Mouse (Mus musculus) embryonic facial prominence, embryonic 11.5 days (tissue): Measurements from ENCODE around the gene Hcar2. TPM values are rescaled to one million over a fixed set of nuclear protein-coding genes. Genes with fewer than 3 reads are reported as not detected.

Source experiments
- ATAC-seq: fragments of 200-750 bp; cut with Nextera tagmentation; replicated peaks from 2 replicates; pipeline ENCODE4 v1.8.0; 2017; ENCODE audit warnings: low read depth; ENCODE audit not compliant: insufficient number of reproducible peaks, low FRiP score, low TSS enrichment
- DNase-seq: peaks from one replicate; pipeline ENCODE4 v3.0.0-alpha.2; 2015; ENCODE audit warnings: low spot score
- H3K27ac ChIP-seq: fragments of 300-500 bp; sonication (generic); replicated peaks from 2 replicates; pipeline ENCODE4 v1.5.1; 2014; ENCODE audit warnings: mild to moderate bottlenecking, low read depth, low read length, control low read depth
- H3K27me3 ChIP-seq: fragments of 300-500 bp; sonication (generic); 2 replicates; pipeline ENCODE4 v1.6.1; 2014; ENCODE audit warnings: mild to moderate bottlenecking, low read length, moderate library complexity, mixed read lengths; ENCODE audit not compliant: control insufficient read depth, insufficient read depth
- H3K36me3 ChIP-seq: fragments of 300-500 bp; sonication (generic); replicated peaks from 2 replicates; pipeline ENCODE4 v1.6.1; 2014; ENCODE audit warnings: low read depth, mild to moderate bottlenecking, low read length, moderate library complexity, mixed read lengths; ENCODE audit not compliant: control insufficient read depth, insufficient read depth
- H3K4me1 ChIP-seq: fragments of 300-500 bp; sonication (generic); 2 replicates; pipeline ENCODE4 v1.6.1; 2014; ENCODE audit warnings: low read length, mixed read lengths; ENCODE audit not compliant: control insufficient read depth, insufficient read depth
- H3K4me2 ChIP-seq: fragments of 300-500 bp; sonication (generic); 2 replicates; pipeline ENCODE4 v1.6.1; 2014; ENCODE audit warnings: low read depth, mild to moderate bottlenecking, control low read depth, low read length, moderate library complexity
- H3K4me3 ChIP-seq: fragments of 300-500 bp; sonication (generic); 2 replicates; pipeline ENCODE4 v1.5.1; 2014; ENCODE audit warnings: low read depth, low read length, control low read depth
- H3K9ac ChIP-seq: fragments of 300-500 bp; sonication (generic); replicated peaks from 2 replicates; pipeline ENCODE4 v1.6.1; 2014; ENCODE audit warnings: mild to moderate bottlenecking, control low read depth, low read length
- H3K9me3 ChIP-seq: fragments of 300-500 bp; sonication (generic); replicated peaks from 2 replicates; pipeline ENCODE4 v1.6.1; 2016; ENCODE audit warnings: mild to moderate bottlenecking, low read length, inconsistent platforms, mixed read lengths; ENCODE audit not compliant: control insufficient read depth
- WGBS: fragments of 180-500 bp; shearing (Covaris S2); extraction: QIAGEN DNeasy Blood & Tissue Kit; methylation state at CpG from one replicate; pipeline ENCODE4 v1.1.7; 2014; 5-methylcytosine and 5-hydroxymethylcytosine counted together
- polyA plus RNA-seq: library from polyadenylated mRNA; unstranded; fragments of >200 nt; fragmentation: Nextera tagmentation; extraction: Ambion mirVana; gene quantifications from 2 replicates; pipeline ENCODE4 v1.2.1, GENCODE M21; 2014

The Hcar2 gene
- 0.14 TPM in 1 of 2 replicates, not detected in the other for polyA plus RNA-seq

DNA sequence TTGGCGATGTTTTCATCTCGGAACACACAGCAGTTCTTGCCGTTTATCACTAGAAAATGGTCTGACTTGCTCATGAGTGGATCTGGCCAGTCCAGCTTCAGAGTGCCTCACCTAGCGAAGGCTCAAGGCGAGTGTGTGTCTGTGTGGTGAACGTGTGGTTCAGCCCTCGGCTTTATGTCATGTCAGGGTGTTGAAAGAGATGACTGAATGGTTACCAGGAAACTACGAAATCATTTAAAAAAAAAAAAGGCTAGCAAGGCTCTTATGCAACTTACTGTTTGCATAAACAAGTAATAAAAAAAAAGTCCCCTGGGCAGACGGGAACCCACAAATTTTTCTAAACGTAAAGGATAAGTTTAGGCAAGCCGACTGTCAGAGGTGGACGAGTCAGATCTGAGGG lies at the start of gene Hcar2:
Gene Hcar2 (minus strand): TSS at position 135 of the 400 bp plus-strand sequence.
- Histone ChIP-seq H3K4me1 (no peaks in the 10 kb centered on the region), H3K4me3 (no peak within 1 kb of the TSS), H3K9ac (no peak within 1 kb of the TSS), H3K9me3 (no peaks in the 10 kb centered on the region), H3K27me3 (no peaks in the 10 kb centered on the region), H3K4me2 (no peak within 1 kb of the TSS), H3K36me3 (no peaks in the 10 kb centered on the region), H3K27ac (no peak within 1 kb of the TSS)
- DNase-seq = no peak
- no peak for ATAC-seq
- WGBS = 84% methylated on average over 12 of the region's 12 CpGs

DNA sequence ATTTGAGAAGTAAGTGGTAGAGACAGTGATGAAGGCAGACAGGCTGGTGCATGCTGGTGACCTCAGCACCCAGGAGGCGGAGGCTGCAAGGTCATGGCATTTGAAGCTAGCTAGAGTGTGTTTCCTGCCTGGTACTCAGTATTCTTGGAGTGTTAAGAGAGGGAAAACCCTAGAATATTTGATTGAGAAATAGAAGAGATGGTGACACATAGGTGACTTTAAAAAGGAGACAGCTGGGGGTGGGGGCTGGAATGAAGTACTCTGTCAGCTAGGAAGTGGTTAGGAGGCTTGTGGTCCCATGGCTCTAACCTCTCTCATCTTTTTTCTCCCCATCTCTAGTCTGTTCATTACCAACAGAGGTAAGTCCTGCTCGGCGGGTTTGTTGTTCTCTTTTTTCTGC lies 49.6 kb upstream of the Hcar2 start:
- H3K27me3 ChIP-seq = no peaks in the 10 kb centered on the region
- H3K4me3 ChIP-seq = no peak overlapping the region
- H3K4me1 ChIP-seq = no peaks in the 10 kb centered on the region
- WGBS = 87% methylated on average over 3 of the region's 3 CpGs
- no peaks in the 10 kb centered on the region; the same call in 1 of the 2 replicates for H3K36me3 ChIP-seq
- no peak for DNase-seq
- no peaks in the 10 kb centered on the region for H3K9me3 ChIP-seq
- no peak overlapping the region for H3K4me2 ChIP-seq
- H3K9ac ChIP-seq = no peak overlapping the region
- no peak for ATAC-seq
- H3K27ac ChIP-seq = no peak overlapping the region

- H3K27ac ChIP-seq = peak overlapping the region; percentile 16; the same call in 1 of the 2 replicates
- no peak for ATAC-seq
Measured at GRCm38 (mm10) chr5:123907631-123907977, 42.3 kb upstream of the Hcar2 start.

DNA sequence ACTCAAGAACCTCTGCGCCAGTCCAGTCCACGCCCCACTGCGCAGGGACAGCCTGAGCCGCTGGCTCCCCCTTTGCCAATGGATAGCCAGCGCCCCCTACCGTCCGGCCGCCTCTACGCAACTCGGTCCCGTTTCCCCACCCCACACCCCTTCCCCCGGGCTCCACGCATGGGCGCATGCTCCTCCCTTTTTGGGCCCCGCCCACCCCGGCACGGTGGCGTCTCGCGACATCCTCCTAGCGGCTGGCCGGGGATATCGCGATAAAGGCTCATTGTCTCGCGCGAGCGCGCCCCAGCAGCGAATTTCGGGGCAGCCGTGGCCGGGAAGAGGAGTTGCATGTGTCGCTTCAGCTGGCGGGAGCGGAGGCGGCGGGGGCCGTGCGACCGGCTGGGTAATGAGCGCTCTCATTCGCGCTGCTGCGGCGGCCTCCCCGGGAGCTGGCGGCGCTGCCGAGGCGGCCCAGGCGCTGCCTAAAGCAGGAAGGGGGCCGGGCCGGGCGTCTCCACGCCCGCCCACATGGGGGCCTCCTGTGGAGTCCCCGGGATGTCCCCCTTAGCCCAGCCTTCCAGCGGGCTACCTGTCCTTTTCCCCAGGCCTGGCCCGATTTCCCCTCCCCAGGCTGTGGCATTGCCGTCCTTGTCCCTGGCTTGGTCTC lies 41.8 kb upstream of the Hcar2 start, which contains the start of gene Denr:
Gene Denr (plus strand): TSS at position 200 of the 655 bp plus-strand sequence.
- no peaks in the 10 kb centered on the region for H3K9me3 ChIP-seq
- peak within 1 kb of the TSS; percentile 82 for H3K9ac ChIP-seq
- H3K4me3 ChIP-seq = peak within 1 kb of the TSS; percentile 82
- no peaks in the 10 kb centered on the region for H3K4me1 ChIP-seq
- WGBS = under 1% methylated on average over 48 of the region's 61 CpGs
- H3K4me2 ChIP-seq = peak within 1 kb of the TSS; percentile 73
- peak; percentile 99 for DNase-seq
- peak; percentile 91 for ATAC-seq
- peaks cover 2% of the 10 kb centered on the region for H3K36me3 ChIP-seq
- no peaks in the 10 kb centered on the region for H3K27me3 ChIP-seq
- peak within 1 kb of the TSS; percentile 16; the same call in 1 of the 2 replicates for H3K27ac ChIP-seq

More at GRCm38 (mm10) chr5:123907631-123907977, 42.3 kb upstream of the Hcar2 start:
- peaks cover 2% of the 10 kb centered on the region for H3K36me3 ChIP-seq
- H3K4me3 ChIP-seq = peak overlapping the region; percentile 82
- H3K4me2 ChIP-seq = peak overlapping the region; percentile 73
- H3K4me1 ChIP-seq = no peaks in the 10 kb centered on the region
- no peaks in the 10 kb centered on the region for H3K27me3 ChIP-seq
- WGBS = 4% methylated on average over 10 of the region's 10 CpGs
- H3K9me3 ChIP-seq = no peaks in the 10 kb centered on the region
- DNase-seq = no peak
- peak overlapping the region; percentile 82 for H3K9ac ChIP-seq

- no peaks in the 10 kb centered on the region for H3K27me3 ChIP-seq
- H3K27ac ChIP-seq = no peak overlapping the region
- H3K4me1 ChIP-seq = no peaks in the 10 kb centered on the region
- no peaks in the 10 kb centered on the region for H3K9me3 ChIP-seq
- no peak overlapping the region for H3K4me2 ChIP-seq
- peak overlapping the region; percentile 82; the same call in 1 of the 2 replicates for H3K4me3 ChIP-seq
- H3K9ac ChIP-seq = no peak overlapping the region
- WGBS = 73% methylated on average over 17 of the region's 17 CpGs
- DNase-seq (no peak), ATAC-seq (no peak)
- H3K36me3 ChIP-seq = peaks cover 2% of the 10 kb centered on the region
Measured at GRCm38 (mm10) chr5:123906146-123906975, 41.1 kb upstream of the Hcar2 start.

- H3K27ac ChIP-seq = no peak overlapping the region
- H3K9ac ChIP-seq = no peak overlapping the region
- H3K4me1 ChIP-seq = no peaks in the 10 kb centered on the region
- H3K4me3 ChIP-seq = no peak overlapping the region
- no peak for DNase-seq
- 70% methylated on average over 11 of the region's 11 CpGs for WGBS
- no peaks in the 10 kb centered on the region for H3K27me3 ChIP-seq
- H3K4me2 ChIP-seq = no peak overlapping the region
- ATAC-seq = no peak
- peaks cover 2% of the 10 kb centered on the region; the same call in 1 of the 2 replicates for H3K36me3 ChIP-seq
- no peaks in the 10 kb centered on the region for H3K9me3 ChIP-seq
Measured at GRCm38 (mm10) chr5:123904059-123904672, 38.9 kb upstream of the Hcar2 start.

GRCm38 (mm10) chr5:123897352-123897751 lies 32.1 kb upstream of the Hcar2 start:
- ATAC-seq = no peak
- no peak overlapping the region for H3K4me2 ChIP-seq
- no peak overlapping the region for H3K27ac ChIP-seq
- WGBS = 87% methylated on average over 13 of the region's 13 CpGs
- no peak overlapping the region for H3K4me3 ChIP-seq
- no peaks in the 10 kb centered on the region for H3K36me3 ChIP-seq
- H3K4me1 ChIP-seq = no peaks in the 10 kb centered on the region
- no peaks in the 10 kb centered on the region for H3K27me3 ChIP-seq
- no peak overlapping the region for H3K9ac ChIP-seq
- H3K9me3 ChIP-seq = no peaks in the 10 kb centered on the region
- DNase-seq = no peak
